Mouse (Mus musculus): ENCODE data around the gene Tmem163.

DNA sequence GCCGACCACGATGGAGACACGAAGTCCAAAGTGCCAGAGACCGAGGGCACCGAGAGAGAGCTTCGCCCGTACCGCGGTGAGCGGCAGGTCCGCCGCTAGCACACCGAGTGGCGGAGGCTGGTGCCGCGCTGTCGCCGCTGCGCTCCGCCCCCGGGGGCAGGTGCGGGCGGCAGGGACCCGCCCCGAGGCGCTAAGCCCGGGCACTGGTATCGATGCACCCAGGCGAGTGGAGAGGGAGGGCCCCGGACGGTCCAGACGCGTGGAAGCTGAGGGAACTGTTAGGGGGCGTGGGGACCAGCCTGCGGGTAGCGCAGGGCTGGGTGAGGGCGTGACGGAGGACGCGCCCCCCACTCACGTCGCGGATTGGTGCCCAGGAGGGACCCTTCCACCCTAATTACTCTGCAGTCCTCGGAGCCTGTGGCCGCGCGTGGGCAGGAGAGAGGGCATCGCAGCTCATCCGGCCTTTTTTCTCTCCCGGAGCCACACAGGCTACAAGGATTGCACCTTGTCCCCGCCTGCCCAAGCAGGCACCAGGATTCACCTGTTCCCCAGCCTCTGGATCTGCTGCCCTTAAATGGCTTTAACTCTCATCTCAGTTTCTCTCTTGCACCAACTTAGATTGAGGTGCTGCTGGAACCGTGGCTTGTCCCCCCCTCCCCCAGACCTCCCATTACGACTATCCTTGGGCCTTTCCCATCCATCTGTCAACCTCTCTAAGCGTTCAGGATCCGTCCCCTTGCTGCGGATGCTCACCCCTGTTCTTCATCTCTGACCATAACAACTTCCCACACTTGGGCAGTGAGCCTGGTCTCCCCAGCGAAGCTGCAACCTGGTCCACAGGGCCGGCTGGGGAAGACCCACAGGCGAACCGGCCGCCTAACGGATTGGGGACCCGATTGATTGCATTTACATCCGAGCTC lies 1.4 kb downstream of the Tmem163 start:
- TF ChIP-seq CTCF (IDR thresholded peaks at IDR 0.05; ENCODE audit: control insufficient read depth, insufficient read depth, insufficient read length) (no peak), USF1 (IDR thresholded peaks at IDR 0.05; ENCODE audit: low read depth) (no peak), MAX (IDR thresholded peaks at IDR 0.05) (no peak), MYOD1 (IDR thresholded peaks at IDR 0.05; ENCODE audit: control insufficient read depth, insufficient read length, low read depth) (no peak), MYOG (IDR thresholded peaks at IDR 0.05; ENCODE audit: control insufficient read depth, extremely low read depth, insufficient read length) (no peak)

Measured in C2C12 (cell line).